Mouse (Mus musculus): ENCODE data around the gene H2-M1.

Gene H2-M1

GRCm38 (mm10) chr17:36672119-36672518 is at the start of gene H2-M1:
H2-M1 (minus strand) TSS chr17:36672219.
- no peak for DNase-seq

GRCm38 (mm10) chr17:36697693-36698092 is 25.7 kb upstream of the H2-M1 start:
- no peak for DNase-seq

- DNase-seq: no peak
Observed at GRCm38 (mm10) chr17:36642566-36642965, 29.5 kb downstream of the H2-M1 start, which contains the start of gene H2-M9. H2-M9 (minus strand) TSS chr17:36642666.
